Mouse (Mus musculus) hematopoietic stem cell, adult 5-6 weeks (primary cell): ENCODE measurements at regions not wholly inside any gene's neighbourhood (a gene's known extent, or its start where the extent isn't known, plus 50 kb on each side); places are given as distances from the start of the nearest gene placed in this dataset.

Experiments used
- ATAC-seq, 2 experiments: fragments of 125-278 bp in 1 of 2; replicated peaks in 1 of 2; 2 replicates each; pipeline ENCODE4 v1.8.0; 2016 to 2017; ENCODE audit warnings: inconsistent platforms in 2 of 2, mild to moderate bottlenecking in 2 of 2, moderate number of reproducible peaks in 2 of 2, low read depth in 1 of 2, moderate TSS enrichment in 1 of 2; ENCODE audit not compliant: low FRiP score in 2 of 2, poor library complexity in 2 of 2, severe bottlenecking in 2 of 2, insufficient read depth in 1 of 2, low TSS enrichment in 1 of 2

DNA sequence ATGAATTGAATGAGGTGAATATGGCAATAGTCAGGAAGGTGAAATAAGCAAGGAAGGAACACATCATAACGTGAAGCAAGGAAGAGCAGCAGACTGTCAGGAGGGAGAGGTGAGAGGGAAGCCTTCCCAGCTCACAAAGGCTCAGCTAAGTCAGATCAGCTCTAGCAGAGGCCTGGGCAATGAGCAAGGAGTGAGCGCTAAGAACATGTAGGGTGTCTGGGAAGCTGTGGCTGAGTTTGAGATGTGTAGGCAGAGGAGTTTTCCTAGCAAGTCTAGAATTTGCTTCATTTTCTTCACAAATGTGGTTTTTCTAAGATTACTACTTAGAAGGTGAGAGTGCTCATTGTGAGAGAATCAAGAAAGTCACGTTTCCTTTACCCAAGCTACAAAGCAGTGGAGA, 803.5 kb upstream of the Chrm3 start:
- ATAC-seq, result no peak

DNA sequence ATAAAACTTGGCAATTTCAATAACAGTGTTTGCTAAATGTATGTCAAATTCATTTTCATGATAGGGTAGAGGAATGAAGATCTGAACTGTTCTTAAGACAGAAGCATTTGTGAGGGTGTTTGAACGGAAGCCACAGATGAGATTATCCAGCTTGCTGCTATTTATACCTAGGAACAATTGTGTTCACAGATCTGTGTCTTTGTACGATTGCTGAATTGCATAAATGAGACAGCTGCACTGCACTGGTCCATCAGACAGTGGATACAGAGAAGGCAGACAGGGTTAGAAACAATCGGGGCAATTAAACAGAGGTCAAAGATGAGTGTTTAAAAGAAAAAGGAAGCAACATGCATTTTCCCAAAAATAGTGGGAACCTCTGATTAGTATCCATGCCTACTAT, 786.6 kb upstream of the Chrm3 start:
- no peak for ATAC-seq

DNA sequence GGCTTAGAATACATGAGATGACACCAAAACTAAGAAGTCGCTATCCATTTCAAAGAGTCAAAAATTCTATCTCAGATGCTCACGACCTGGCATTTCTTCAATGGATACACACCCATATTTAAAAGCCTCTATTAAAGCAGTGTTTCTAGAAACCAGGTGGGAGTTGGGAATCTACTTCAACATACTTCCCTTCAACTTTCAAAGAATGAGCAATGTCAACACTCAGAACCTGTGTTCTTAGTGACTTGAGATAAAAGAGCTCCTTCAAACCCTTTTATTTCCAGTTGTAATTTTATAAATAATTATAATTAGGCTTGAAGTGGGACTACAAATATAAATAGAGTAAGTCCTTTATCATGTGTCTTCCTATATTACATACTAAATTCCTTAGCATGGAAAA, 747.0 kb upstream of the Chrm3 start:
- no peak for ATAC-seq

DNA sequence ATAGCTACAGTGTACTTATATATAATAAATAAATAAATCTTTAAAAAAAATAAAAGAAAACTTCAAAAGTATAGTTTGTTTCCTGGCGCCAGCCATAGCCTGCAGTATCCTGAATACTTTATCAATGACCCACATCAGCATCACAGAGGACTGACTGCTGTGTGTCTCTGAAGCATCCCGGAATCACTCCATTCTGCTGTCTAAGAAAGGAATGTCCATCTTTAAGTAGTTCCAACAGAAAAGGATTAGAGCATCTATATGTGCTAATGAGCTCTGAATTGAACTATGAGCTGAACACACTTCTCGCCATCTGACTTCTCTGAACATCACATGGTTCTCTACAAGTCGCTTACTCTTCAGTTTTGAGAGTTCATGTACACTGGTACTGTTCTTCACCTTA, 745.8 kb upstream of the Chrm3 start:
- no peak for ATAC-seq

DNA sequence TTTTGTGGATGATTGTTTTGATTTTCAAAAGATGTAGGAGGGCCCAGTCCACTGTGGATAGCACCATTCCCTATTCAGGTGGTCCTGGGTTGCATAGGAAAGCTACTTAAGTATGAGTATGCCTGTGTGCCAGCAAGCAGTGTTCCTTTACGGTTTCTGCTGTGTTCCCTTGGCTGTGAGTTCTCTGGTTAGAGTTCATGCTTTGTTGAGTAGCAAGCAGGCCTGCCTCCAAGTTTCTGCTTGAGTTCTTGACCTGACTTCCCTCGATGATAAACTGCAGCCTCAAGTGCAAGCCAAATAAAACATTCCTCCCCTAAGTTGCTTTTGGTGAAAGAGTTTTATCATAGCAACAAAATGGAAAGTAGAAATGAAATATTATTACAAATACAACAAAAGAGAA, 744.9 kb upstream of the Chrm3 start:
- no peak for ATAC-seq

DNA sequence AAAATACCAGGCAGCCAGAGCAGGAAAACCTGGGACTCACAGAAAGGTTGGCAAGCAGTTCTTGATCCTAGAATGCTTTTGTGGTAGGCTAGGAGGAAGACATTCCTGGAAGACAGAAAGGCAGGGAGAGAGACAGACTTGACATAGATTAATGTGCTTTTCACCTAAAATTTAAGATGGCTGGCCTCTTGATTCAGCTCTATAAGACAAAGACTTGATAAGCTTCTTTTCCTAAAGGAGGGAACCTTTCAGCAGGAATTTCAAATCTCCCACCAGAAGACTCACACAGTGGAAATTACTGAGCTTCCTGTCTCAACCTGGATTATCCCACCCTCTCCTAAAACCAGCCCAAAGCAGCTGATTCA, 738.9 kb upstream of the Chrm3 start:
- ATAC-seq, result no peak

DNA sequence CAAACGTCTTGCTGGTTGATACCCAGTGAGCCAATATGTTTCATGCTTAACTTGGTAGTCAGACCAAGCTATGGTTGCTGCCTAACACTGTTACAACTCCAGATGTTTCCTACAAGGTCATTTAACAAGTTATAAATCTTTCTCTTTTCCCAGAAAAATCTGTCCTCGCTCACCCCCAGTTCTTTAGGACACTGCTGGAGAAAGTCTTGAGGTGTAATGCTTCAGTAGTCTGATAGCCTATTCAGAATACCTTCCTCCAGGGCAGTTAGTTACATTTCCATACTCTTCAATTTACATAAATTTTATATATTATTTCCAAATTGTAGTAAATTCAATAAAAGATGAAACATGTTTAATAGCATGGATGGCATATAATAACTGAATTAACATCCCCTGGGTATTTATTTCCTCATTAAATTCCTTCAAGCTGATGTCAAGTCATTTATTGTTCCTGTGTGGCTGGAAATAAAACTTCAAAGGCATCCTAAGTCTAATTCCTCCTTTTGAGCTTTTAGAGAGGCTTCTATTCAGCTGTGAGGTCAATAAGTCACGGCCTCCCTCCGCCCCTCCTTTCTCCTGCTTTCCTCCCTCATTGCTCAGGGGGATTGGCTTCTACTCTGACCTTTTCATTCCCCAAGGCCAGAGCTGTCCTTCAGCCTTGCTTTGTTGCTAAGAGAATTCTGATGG, 738.4 kb upstream of the Chrm3 start:
- no peak for ATAC-seq

DNA sequence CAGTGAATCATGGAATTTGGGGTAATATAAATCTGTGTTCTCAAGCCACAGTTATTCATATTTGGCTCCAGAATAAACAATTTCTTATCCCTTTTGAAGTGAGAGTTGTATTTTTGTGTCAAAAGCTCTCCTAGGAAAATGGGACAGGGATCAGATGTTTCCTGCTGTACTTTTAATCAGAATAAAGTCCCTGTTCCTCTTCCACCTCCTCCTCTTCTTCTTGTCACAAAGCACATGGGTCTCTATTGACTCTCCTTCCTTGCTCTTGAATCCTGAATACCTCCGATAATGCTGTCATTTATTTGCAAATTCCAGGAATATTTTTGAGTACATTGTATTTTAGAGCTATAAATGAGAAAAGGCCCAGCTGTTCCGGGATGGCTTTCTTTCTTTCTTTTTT, 732.3 kb upstream of the Chrm3 start:
- no peak for ATAC-seq
